Mouse (Mus musculus) kidney, postnatal 14 days (tissue): ENCODE measurements at regions not wholly inside any gene's neighbourhood (a gene's known extent, or its start where the extent isn't known, plus 50 kb on each side); places are given as distances from the start of the nearest gene placed in this dataset.
A peak's percentile ranks its signal among the peaks of the same experiment; 100 is the strongest.

ENCODE experiments used
- DNase-seq: peaks from one replicate; pipeline ENCODE4 v3.0.0; 2022; ENCODE audit warnings: mixed read lengths

GRCm38 (mm10) chr2:117917181-117917580 is 194.5 kb upstream of the Thbs1 start:
- no peak for DNase-seq

GRCm38 (mm10) chr2:117924877-117925276 is 186.8 kb upstream of the Thbs1 start:
- no peak for DNase-seq

GRCm38 (mm10) chr2:117925412-117925811 is 186.3 kb upstream of the Thbs1 start:
- no peak for DNase-seq

GRCm38 (mm10) chr2:117928062-117928461 is 183.6 kb upstream of the Thbs1 start:
- DNase-seq: peak; percentile 2

- DNase-seq: no peak
Measured at GRCm38 (mm10) chr2:117929586-117929985, 182.1 kb upstream of the Thbs1 start.

- no peak for DNase-seq
Measured at GRCm38 (mm10) chr2:117930895-117931537, 180.7 kb upstream of the Thbs1 start.

- no peak for DNase-seq
Measured at GRCm38 (mm10) chr2:117936590-117936989, 175.1 kb upstream of the Thbs1 start.

GRCm38 (mm10) chr2:117938283-117939049 is 173.2 kb upstream of the Thbs1 start:
- no peak for DNase-seq

GRCm38 (mm10) chr2:117941517-117942096 is 170.1 kb upstream of the Thbs1 start:
- no peak for DNase-seq

- no peak for DNase-seq
Measured at GRCm38 (mm10) chr2:117943666-117944065, 168.0 kb upstream of the Thbs1 start.

GRCm38 (mm10) chr2:117944325-117944724 is 167.4 kb upstream of the Thbs1 start:
- DNase-seq: no peak

- DNase-seq: no peak
Measured at GRCm38 (mm10) chr2:117944942-117945341, 166.7 kb upstream of the Thbs1 start.

GRCm38 (mm10) chr2:117950431-117951336 is 161.0 kb upstream of the Thbs1 start:
- DNase-seq: no peak

- no peak for DNase-seq
Measured at GRCm38 (mm10) chr2:117951337-117951718, 160.3 kb upstream of the Thbs1 start.

GRCm38 (mm10) chr2:117958737-117959136 is 152.9 kb upstream of the Thbs1 start:
- DNase-seq: no peak

- DNase-seq: no peak
Measured at GRCm38 (mm10) chr2:117959440-117959839, 152.2 kb upstream of the Thbs1 start.

- DNase-seq: no peak
Measured at GRCm38 (mm10) chr2:117962531-117962930, 149.1 kb upstream of the Thbs1 start.

GRCm38 (mm10) chr2:117963526-117963925 is 148.2 kb upstream of the Thbs1 start:
- DNase-seq: no peak

GRCm38 (mm10) chr2:117965758-117966157 is 145.9 kb upstream of the Thbs1 start:
- DNase-seq: no peak

- DNase-seq: no peak
Measured at GRCm38 (mm10) chr2:117968731-117969130, 142.9 kb upstream of the Thbs1 start.

- no peak for DNase-seq
Measured at GRCm38 (mm10) chr2:117970631-117971030, 141.0 kb upstream of the Thbs1 start.

- DNase-seq: no peak
Measured at GRCm38 (mm10) chr2:117977033-117977432, 134.6 kb upstream of the Thbs1 start.

GRCm38 (mm10) chr2:117980856-117981255 is 130.8 kb upstream of the Thbs1 start:
- no peak for DNase-seq
